Mouse (Mus musculus) heart, postnatal 0 days (tissue): Measurements from ENCODE around the gene Per2.

Experiments used
- CTCF ChIP-seq: IDR thresholded peaks from 2 replicates; pipeline ENCODE4 v1.5.1; 2016; ENCODE audit warnings: antibody characterized with exemption, control low read depth, low read depth
- EP300 ChIP-seq: IDR thresholded peaks from 2 replicates; pipeline ENCODE4 v1.6.1; 2016; ENCODE audit warnings: antibody characterized with exemption, low read depth

DNA sequence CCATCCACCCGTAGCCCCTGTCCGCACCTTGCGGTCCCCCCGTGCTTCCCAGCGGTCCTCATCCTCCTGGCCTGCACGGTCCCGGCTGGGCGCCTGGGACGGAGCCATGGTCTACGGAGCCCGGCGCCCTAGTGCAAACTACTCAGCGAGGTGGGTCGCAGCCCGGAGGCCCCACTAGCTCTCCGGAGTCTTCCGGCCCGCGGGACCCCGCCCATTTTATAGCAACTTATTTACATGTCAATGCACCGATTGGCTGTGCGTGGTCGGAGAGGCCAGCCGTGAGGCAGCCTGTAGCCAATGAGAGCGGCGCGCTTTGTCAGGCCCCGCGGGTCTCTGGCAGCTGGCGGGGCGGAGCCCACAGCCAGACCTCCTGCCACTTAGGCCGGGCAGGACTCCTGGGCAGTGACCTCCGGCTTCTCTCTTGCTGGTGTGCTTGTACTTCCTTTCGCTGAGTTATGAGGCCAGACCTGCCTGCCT, 46.1 kb downstream of the Per2 start:
- TF ChIP-seq CTCF (no peak), EP300 (no peak)
